Mouse (Mus musculus) embryonic fibroblast, embryonic 13.5 days (primary cell): ENCODE measurements around the gene Ank2. TPM values are rescaled to one million over a fixed set of nuclear protein-coding genes. Genes with fewer than 3 reads are reported as not detected.

Experiments
- H3K27ac ChIP-seq: 2 replicates; pipeline ENCODE4 v1.5.1; 2012; ENCODE audit warnings: low read length, control low read depth, inconsistent platforms; ENCODE audit not compliant: insufficient read depth
- H3K4me1 ChIP-seq: 2 replicates; pipeline ENCODE4 v1.6.1; 2011; ENCODE audit warnings: low read length; ENCODE audit not compliant: control insufficient read depth, insufficient read depth
- H3K4me3 ChIP-seq: 2 replicates; pipeline ENCODE4 v1.5.1; 2011; ENCODE audit warnings: mild to moderate bottlenecking, control low read depth, low read length; ENCODE audit not compliant: insufficient read depth
- CTCF ChIP-seq: IDR thresholded peaks from 2 replicates; pipeline ENCODE4 v1.5.1; 2011; ENCODE audit warnings: mild to moderate bottlenecking, control low read depth, low read length, moderate library complexity, borderline replicate concordance; ENCODE audit not compliant: insufficient read depth
- POLR2A ChIP-seq: IDR thresholded peaks from 2 replicates; pipeline ENCODE4 v1.6.1; 2011; ENCODE audit warnings: low read depth, mild to moderate bottlenecking, control low read depth, low read length, moderate library complexity
- polyA plus RNA-seq: library from polyadenylated mRNA; stranded (reverse); fragments of >200 nt; gene quantifications from 2 replicates; pipeline ENCODE4 v1.2.4, GENCODE M21; 2011; ENCODE audit warnings: low read depth; ENCODE audit not compliant: missing spikeins, insufficient read length

The Ank2 gene
- polyA plus RNA-seq, 1 experiment, result 53.8 TPM

- TF ChIP-seq CTCF (peak; percentile 73; the same call in 1 of the 2 replicates), POLR2A (no peak)
- Histone ChIP-seq H3K4me3 (no peak overlapping the region), H3K27ac (no peak overlapping the region), H3K4me1 (no peaks in the 10 kb centered on the region)
Measured at GRCm38 (mm10) chr3:127012525-127012924, 486.6 kb downstream of the Ank2 start.

GRCm38 (mm10) chr3:127005898-127006673, 493.1 kb downstream of the Ank2 start:
- Histone ChIP-seq H3K4me3 (no peak overlapping the region), H3K27ac (no peak overlapping the region), H3K4me1 (no peaks in the 10 kb centered on the region)
- TF ChIP-seq CTCF (no peak), POLR2A (no peak)

GRCm38 (mm10) chr3:127004860-127005633, 494.1 kb downstream of the Ank2 start:
- Histone ChIP-seq H3K4me1 (no peaks in the 10 kb centered on the region), H3K27ac (no peak overlapping the region), H3K4me3 (no peak overlapping the region)
- peak; percentile 12; the same call in 1 of the 2 replicates for TF ChIP-seq CTCF
- TF ChIP-seq POLR2A, result no peak

GRCm38 (mm10) chr3:127003946-127004345, 495.2 kb downstream of the Ank2 start:
- Histone ChIP-seq H3K4me3 (no peak overlapping the region), H3K4me1 (no peaks in the 10 kb centered on the region), H3K27ac (no peak overlapping the region)
- TF ChIP-seq CTCF, result no peak
- TF ChIP-seq POLR2A, result no peak

GRCm38 (mm10) chr3:126998742-126999112, 500.4 kb downstream of the Ank2 start:
- Histone ChIP-seq H3K27ac (no peak overlapping the region), H3K4me1 (peaks cover 6% of the 10 kb centered on the region), H3K4me3 (no peak overlapping the region)
- no peak for TF ChIP-seq POLR2A
- no peak for TF ChIP-seq CTCF

GRCm38 (mm10) chr3:126998008-126998741, 501.0 kb downstream of the Ank2 start:
- Histone ChIP-seq H3K4me3 (0 out of 2 replicates have a peak overlapping the region, but pooled peaks have one; percentile 2), H3K27ac (no peak overlapping the region), H3K4me1 (peaks cover 6% of the 10 kb centered on the region)
- no peak for TF ChIP-seq POLR2A
- no peak for TF ChIP-seq CTCF

- TF ChIP-seq POLR2A, result no peak
- TF ChIP-seq CTCF, result peak; percentile 56; the same call in 1 of the 2 replicates
- H3K27ac ChIP-seq, result no peak overlapping the region
- H3K4me1 ChIP-seq, result peaks cover 6% of the 10 kb centered on the region
- 0 out of 2 replicates have a peak overlapping the region, but pooled peaks have one; percentile 2 for H3K4me3 ChIP-seq
Measured at GRCm38 (mm10) chr3:126997391-126998007, 501.7 kb downstream of the Ank2 start.

GRCm38 (mm10) chr3:126996721-126997120, 502.4 kb downstream of the Ank2 start:
- H3K4me1 ChIP-seq, result peaks cover 6% of the 10 kb centered on the region
- TF ChIP-seq CTCF (no peak), POLR2A (no peak)
- H3K4me3 ChIP-seq, result no peak overlapping the region
- H3K27ac ChIP-seq, result no peak overlapping the region

- Histone ChIP-seq H3K4me3 (no peak overlapping the region), H3K4me1 (peaks cover 6% of the 10 kb centered on the region), H3K27ac (no peak overlapping the region)
- TF ChIP-seq POLR2A, result no peak
- TF ChIP-seq CTCF, result no peak
Measured at GRCm38 (mm10) chr3:126995970-126996369, 503.2 kb downstream of the Ank2 start.
